Mouse (Mus musculus): ENCODE measurements around the gene Tcp10c. TPM values are rescaled to one million over a fixed set of nuclear protein-coding genes. Genes with fewer than 3 reads are reported as not detected.
"Not testable (repeated sequence)": the region's sequence is repeated elsewhere in the genome, so short reads cannot be mapped to it uniquely, and the experiment has no call there.

Tcp10c gene
- total RNA-seq, 2 experiments from 2014 or later: not detected

DNA sequence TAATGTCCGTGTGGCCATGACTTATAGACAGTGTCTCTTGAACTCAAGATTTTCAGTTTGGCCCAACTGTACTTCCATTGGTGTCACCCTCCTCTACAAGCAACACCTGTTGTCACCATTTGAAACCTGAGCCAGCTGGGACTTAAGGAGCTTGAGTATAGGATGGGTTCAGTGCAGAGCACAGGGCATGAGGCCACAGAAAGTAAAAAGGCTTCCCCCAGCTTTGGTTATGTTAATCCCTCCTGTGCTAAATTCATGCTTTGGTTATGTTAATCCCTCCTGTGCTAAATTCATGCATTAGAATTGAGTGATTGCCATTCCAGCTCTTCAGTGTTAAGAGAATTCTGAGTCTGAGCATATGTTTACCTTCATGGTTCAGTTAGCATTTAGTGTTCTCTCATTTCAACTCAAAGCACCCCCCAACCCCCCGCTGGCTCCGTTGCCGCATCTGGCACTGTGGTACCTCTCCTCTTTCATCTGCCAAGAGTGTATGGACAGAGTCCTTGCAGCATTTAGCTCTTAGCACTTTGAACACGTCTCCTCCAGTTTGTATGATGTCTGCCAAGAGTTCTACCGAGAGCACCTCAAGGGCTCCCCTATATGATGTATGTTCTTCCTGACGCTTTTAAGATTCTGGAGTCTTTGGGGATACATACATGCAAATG lies 25.7 kb downstream of the Tcp10c start:
- DNase-seq (ENCODE audit: low spot score); intact Hi-C loops (cut with DNase I): not testable (repeated sequence)

DNA sequence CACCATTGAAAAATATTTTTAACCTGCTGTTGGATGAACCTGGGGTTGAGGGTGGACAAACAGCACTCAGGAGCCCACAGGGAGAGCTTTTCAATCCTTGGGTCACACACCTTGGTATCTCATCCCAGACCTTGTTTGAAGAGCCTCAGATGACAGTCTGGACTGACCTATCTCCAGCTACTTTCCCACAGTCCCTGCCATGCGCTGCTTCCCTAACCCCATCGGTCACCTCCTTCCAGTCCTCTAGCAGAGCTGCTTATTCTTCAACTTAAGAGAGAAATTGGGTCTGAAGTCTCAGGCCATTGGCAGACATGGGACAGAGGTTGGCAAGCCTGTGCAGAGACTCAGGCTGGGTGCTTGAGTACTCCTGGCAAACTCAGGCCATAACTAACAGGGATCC lies 26.9 kb downstream of the Tcp10c start:
- intact Hi-C loops (cut with DNase I); DNase-seq (ENCODE audit: low spot score): not testable (repeated sequence)

DNA sequence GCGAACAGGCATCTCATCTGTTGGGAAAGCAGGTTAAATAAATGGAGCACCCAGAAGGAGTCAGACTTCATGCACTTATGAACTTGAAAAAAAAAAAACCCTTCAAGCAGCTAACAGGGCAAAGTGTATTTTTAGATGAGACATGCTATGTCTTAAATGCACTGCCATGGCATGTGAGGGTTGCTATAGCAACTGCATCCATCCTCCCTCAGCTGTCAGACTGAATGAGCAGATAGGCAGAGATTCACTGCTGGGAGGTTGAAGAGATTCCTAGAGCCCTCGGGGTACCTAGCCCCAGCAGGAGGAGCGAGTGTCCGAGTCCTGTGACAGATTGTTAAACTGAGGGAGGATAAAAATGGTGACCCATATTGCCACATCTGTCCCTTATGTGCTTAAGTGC lies 36.6 kb downstream of the Tcp10c start:
- DNase-seq (ENCODE audit: low spot score); intact Hi-C loops (cut with DNase I): not testable (repeated sequence)

DNA sequence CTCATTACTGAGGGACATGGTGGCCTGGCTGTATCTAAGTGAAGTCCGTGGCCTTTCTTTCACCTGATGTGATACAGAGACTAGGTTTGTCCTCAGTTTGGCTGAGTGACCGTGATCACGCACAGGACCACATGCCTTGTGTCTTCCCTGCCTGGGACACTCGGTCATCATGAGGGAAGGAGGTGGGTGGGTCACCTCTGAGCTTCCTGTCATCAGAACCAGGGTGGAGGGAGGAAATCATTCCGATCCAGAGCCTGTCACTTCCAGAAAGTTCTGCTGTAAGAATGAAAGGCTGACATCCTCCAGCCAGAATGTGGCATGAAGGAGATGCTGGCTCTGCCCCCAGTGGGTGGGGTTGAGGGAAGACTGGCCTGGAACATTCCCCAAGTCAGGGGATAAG lies 45.6 kb downstream of the Tcp10c start:
- DNase-seq (ENCODE audit: low spot score); intact Hi-C loops (cut with DNase I): not testable (repeated sequence)

DNA sequence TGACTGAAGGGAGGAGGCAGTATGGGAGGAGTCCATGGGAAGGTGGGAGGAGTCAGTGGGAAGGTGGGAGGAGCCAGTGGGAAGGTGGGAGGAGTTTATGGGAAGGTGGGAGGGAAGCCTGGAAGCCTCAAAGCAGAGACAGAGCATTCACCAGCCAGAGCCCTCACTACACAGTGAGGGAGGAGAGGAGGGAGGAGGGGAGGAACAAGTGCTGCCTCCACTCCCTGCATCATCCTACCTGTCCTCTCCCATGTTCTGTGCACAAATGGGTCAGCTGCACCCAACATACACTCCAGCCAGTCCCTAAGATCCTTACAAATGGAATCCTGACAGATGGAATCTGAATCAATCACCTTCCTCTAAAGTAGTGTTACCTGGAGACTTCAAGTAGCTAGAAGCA lies 47.7 kb downstream of the Tcp10c start:
- intact Hi-C loops (cut with DNase I); DNase-seq (ENCODE audit: low spot score): not testable (repeated sequence)

DNA sequence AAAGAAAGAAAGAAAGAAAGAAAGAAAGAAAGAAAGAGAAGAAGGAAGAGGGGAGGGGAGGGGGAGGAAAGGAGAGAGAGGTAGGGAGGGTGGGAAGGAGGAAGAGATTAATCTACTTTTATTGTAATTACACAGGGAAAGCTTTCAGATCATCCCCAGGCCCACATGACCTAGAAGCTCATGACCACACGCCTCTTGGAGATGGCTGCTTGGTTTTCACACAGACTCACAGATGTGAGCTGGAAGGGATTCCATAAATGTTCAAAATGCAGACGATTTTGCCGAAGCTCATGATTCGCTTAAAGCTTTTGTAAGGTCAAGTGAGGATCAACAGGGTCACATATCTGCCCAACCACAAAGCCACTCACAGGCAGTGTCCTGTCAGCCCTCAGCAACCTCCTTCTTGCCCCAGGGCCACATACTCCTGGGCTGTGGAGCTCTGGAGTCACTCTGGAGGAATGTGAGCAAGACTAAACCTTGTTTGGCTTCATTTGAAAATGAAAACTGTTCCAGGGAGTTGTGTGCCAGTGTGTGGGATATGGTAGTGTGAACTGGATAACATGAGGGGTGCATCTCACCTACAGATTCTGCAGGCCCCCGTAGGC lies 49.3 kb downstream of the Tcp10c start:
- intact Hi-C loops (cut with DNase I); DNase-seq (ENCODE audit: low spot score): not testable (repeated sequence)

DNA sequence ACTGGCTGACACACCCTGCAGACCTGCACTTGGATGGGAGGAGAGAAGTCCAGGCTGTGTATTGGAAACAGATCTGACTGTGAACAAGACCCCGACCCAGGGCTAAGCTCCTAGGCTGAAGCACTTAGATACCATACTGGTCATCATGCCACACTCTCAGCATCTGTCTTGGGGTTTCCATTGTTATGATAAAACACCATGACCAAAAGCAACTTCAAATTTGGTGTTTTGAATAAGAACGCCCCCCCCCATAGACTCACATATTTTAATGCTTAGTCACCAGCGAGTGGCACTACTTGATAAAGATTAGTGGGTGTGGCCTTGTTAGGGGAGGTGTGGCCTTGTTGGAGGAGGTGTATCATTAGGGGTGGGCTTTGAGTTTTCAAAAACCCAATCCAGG lies 51.7 kb downstream of the Tcp10c start:
- DNase-seq (ENCODE audit: low spot score); intact Hi-C loops (cut with DNase I): not testable (repeated sequence)

DNA sequence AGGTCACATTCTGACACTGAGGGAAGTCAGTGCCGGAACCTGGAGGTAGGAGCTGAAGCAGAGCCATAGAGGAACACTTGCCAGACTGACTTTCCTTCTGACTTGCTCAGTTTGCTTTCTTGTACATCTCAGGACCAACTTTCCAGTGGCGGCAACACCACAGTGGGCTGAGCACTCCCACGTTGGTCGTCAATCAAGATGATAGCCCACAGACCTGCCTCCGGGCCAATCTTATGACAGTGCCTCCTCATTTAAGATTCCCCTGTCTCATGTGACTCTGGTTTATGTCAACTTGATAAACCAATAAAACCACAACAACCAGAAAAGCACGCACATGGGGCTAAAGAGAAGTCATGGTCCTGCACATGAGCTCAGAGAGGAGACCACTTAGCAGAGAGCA lies 52.3 kb downstream of the Tcp10c start:
- intact Hi-C loops (cut with DNase I); DNase-seq (ENCODE audit: low spot score): not testable (repeated sequence)

DNA sequence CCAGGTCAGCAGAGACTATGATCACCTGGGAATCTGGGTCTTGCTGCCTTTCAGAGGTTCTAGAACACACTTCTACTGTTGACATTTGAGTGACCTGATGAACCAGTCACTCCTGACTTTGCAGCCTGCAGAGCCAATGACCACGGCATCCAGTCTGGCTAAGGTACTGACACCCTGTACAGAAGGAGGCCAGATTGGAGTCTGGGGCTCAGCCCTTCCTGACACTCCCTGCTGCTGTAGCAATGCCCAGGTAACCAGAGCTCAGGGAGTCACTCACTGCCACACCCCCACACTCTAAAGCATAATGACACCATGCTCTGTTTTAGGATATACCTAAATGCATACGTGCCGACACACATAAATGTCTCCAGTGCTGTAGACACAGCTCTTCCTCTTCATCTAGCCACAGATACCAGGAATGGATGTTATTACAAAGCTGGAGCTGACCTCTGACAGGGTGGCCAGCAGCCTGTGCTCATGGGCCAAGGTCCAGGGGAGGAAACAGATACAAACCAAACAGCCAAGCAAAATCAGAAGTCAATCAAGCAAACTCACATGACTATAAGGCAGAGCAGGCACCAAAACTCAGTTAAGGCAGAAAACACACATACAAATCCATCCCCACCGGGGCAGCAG lies 53.4 kb downstream of the Tcp10c start:
- intact Hi-C loops (cut with DNase I); DNase-seq (ENCODE audit: low spot score): not testable (repeated sequence)

DNA sequence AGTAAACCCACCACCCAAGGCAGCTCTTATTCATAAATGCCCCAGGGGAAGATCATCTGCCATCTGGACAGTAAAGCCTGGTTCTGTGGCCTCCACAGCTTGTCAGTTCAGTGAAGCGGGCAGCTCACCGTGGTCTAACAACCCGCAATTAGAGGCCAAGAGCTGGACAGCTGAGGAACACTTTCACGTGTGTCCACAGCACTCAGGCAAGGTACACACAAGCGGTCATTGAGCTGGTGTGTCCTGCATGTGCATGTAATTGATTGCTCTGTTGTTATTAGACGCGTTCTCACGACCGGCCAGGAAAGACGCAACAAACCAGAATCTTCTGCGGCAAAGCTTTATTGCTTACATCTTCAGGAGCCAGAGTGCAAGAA lies 53.9 kb downstream of the Tcp10c start:
- intact Hi-C loops (cut with DNase I); DNase-seq (ENCODE audit: low spot score): not testable (repeated sequence)

DNA sequence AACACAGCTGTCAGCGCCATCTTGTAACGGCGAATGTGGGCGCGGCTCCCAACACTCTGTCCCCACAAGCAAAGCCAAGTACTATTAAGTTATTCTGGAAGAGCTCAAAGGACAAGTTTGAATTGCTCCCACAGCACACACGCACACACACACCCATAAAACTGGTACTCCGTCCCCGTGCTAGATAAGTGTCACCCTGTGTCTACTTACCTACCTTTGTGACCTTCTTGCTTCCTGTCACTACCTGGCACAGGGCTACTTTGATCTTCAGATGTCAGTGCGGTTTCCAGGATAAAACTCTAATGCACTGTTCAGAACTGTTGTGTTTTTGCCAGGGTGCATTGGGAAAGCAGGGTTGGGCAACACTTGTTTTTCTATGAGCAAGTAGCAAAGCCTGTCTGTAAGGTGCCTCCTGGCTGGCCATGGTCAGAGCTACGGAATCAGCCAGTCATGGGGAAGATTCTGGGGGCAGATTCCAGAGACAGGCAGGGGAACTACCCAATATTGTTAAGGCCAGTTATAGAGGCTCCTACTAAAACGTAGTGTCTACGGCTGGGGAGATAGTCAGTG lies 66.7 kb downstream of the Tcp10c start:
- DNase-seq (ENCODE audit: low spot score); intact Hi-C loops (cut with DNase I): not testable (repeated sequence)

DNA sequence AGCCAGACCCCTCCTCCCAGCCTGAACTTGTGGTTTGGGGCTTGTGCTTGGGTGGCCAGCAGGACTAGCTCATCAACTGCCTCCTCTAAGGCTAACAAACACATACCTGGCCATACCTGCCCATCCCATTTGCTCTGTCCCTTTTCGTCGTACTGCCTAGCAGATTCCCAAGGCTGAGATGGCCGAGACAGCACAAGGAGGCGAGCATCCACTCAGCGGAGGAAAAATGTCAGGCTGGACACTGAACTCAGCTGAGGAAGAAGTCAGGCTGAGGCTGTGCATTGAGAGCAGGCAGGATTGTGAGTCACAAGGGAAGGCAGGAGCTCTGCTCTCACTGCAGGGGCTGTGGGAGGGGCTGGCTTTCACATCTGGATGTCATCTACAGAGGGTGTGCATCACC lies 68.3 kb downstream of the Tcp10c start:
- intact Hi-C loops (cut with DNase I); DNase-seq (ENCODE audit: low spot score): not testable (repeated sequence)

DNA sequence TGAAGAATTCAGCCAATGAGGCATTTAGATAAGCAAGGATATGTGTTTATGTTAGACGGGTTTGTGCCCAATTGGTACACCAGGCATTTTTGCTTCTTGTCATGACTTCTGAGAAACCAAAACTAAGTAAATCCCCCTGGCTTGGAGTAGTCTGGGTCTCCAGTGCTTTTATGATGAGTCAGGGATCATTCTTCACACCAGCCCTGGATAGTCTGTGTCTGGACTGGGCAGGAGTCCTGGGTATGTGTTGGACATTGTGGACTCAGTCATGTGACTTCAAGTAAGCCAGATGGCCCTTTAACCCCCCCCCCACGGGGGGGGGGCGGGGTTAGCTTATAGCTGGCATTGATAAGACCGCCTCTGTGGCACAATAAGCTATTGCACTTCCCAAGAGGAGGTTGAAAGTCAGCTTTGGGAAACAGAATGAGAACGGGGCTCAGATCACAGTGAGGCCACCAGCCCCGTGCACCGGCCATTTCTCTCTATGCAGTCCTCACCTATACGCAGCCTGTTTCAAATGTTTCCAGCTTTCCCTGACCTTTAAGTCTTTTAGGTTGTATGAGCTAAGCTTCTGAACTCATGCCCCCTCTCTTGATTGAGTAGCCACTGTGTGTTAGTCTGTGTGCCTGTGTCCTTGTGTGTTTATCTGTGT lies 69.1 kb downstream of the Tcp10c start:
- intact Hi-C loops (cut with DNase I); DNase-seq (ENCODE audit: low spot score): not testable (repeated sequence)

DNA sequence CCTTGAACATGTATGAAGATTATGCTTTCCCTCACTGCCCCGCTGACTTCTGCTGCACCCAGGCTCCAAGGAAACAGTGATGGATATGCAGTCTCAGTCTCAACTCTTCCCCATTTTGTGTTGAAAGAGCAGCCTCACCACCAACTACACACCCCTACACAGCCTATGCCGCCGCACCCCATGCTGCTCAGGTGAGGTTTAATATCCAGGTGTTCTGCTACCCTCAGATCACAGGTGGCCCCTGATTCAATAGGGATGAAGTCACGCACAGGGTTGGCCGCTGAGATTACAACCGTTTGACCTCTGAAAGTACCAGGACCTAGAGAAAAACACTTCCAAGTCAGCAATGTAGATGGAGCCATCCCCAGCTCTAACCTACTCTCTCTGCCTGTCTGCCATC lies 69.9 kb downstream of the Tcp10c start:
- DNase-seq (ENCODE audit: low spot score); intact Hi-C loops (cut with DNase I): not testable (repeated sequence)

DNA sequence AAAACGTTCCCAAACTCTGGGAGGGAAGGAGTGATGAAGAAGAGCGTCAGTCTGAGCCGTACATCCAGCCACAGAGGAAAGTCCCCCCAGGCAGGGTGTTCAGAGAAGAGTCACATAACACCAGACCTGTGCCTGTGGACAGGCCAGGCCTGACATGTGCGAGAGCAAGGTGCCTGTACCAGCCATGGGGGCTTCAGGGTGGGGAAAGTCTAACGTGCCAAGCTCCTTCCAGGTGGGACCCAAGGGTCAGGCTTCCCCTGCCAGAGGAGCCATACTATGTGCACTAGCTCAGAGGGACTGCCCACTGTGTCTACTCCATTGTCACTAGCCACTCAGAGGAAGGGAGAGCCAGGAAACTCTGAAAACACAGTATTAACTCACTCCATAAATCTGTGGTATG lies 71.3 kb downstream of the Tcp10c start:
- DNase-seq (ENCODE audit: low spot score); intact Hi-C loops (cut with DNase I): not testable (repeated sequence)

DNA sequence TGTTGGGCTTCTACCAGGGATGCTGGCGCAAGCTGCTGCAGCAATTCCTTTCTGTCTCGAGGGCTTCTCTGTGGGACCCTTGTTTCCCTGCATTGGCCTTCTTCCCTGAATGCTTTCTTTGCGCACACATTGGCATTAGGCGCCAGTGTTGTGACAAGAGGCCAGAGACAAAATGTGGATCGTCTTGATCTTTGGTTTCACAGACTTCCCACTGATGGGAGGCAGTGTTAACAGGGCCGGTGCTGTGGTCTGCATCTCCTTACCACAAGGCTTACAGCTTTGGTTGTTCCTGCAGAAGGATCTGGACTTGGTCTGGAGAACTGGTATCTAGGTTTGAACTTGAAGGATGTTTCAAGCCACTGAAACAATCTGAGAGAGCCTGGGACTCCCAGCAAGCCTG lies 72.1 kb downstream of the Tcp10c start:
- intact Hi-C loops (cut with DNase I); DNase-seq (ENCODE audit: low spot score): not testable (repeated sequence)

All from heart, postnatal 25 days (tissue).